Mouse (Mus musculus): ENCODE measurements around the gene Cep170b.

Gene Cep170b

DNA sequence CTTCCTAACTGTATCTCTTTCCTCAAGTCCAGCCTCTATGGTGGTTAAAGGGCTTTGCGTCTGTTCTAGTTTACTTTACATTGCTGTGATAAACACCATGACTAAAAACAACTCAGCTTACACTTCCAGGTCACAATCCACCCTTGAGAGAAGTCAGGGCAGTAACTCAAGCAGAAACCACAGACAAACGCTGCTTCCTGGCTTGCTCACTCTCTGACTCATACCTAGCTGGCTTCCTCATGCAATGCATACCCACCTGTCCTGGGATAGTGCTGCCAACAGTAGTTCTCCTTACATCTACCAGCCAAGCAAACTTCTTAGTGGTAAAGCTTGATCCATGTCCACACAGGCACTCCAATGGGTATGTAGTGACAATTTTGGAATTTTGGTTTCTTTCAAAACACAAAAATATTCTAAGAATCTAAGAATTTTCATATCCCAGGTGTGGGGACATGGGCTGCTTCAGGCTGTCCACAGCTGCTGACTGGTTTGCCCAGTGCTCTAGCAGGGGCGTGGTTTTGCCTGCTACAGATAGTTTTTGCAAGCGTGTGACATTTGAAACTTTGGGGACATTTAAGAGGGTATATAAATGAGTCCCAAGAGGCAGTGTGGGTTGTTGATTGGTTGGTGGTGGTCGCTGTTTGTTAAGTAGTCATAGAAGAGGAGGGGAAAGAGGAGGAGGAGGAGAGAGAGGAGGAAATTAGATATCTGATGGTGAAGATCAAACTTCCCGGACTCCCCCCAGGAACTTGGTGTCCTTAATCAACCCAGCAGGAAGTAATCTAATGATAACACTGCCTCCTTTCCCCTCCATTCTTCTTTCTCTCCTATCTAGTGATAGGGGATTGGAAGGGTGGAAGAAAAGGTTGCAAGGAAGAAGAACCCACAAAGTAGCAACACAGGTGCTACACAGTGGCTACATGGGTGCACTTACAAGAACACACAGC lies 17.6 kb upstream of the Cep170b start:
- DNase-seq (ENCODE audit: low spot score) = no peak

- peak; percentile 88 for DNase-seq (ENCODE audit: low spot score)
Measured at GRCm38 (mm10) chr12:112706704-112707572, 13.3 kb upstream of the Cep170b start.

- DNase-seq (ENCODE audit: low spot score) = no peak
Measured at GRCm38 (mm10) chr12:112707573-112707869, 12.7 kb upstream of the Cep170b start.

- DNase-seq (ENCODE audit: low spot score) = peak; percentile 65
Measured at GRCm38 (mm10) chr12:112713984-112714383, 6.3 kb upstream of the Cep170b start.

DNA sequence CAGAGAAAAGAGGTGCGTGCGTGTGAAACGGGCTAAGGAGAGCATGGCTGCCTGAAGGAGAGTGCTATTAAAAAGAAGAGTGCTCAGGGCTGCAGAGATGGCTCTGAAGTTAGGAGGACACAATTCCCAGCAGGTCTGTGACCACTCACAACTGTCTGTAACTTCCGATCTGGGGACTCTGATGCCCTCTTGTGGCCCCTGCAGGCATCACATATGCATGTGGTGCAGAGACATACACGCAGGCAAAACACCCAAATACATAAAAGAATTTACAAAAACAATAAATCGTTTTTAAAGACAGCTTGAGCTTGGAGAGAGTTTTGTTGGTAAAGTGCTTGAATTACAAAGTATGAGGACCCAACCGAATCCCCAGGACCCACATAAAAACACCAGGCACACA lies 3.1 kb upstream of the Cep170b start:
- peak; percentile 53 for DNase-seq (ENCODE audit: low spot score)

GRCm38 (mm10) chr12:112718995-112719394 lies 1.3 kb upstream of the Cep170b start:
- no peak for DNase-seq (ENCODE audit: low spot score)

- no peak for DNase-seq (ENCODE audit: low spot score)
Measured at GRCm38 (mm10) chr12:112720890-112721423, 702 bp downstream of the Cep170b start.

DNA sequence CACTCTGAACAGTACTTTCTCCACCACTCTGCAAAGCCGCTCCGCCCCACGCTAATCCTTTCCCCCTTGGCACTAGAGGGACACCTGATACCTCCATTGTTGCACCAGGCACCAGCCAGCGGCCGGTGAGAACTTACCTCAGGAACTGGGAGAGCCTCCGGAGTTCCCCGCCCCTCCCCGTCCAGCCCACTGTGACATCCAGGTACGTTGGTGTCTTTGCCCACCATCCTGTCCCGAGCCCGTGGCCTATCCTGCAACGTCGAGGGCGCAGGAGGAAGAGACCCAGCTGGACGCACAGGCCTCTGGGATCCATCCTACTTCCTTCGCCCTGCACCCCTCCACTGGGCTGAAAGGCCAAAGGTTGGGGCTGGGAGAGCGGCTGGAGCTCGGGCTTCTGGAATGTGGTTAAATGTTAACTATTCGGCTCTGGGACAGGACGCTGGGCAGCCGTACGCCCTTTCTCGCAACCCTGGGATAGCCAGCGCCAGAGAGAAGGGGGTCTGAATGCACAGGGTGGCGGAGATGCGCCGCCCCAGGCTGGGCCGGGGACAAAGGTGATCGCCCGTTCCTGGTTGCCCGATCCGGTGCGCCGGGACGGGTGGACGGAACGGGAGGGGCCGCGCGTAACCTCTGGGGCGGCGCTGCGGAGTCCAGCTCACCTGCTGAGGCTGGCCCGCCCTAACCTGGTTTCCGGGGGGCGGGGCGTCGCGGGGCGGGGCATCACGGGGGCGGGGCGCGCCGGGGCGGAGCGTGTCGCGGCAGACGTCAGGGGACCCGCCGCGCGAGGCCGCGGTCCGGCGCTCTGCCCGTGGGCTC lies 1.4 kb downstream of the Cep170b start:
- peak; percentile 87 for DNase-seq (ENCODE audit: low spot score)

DNA sequence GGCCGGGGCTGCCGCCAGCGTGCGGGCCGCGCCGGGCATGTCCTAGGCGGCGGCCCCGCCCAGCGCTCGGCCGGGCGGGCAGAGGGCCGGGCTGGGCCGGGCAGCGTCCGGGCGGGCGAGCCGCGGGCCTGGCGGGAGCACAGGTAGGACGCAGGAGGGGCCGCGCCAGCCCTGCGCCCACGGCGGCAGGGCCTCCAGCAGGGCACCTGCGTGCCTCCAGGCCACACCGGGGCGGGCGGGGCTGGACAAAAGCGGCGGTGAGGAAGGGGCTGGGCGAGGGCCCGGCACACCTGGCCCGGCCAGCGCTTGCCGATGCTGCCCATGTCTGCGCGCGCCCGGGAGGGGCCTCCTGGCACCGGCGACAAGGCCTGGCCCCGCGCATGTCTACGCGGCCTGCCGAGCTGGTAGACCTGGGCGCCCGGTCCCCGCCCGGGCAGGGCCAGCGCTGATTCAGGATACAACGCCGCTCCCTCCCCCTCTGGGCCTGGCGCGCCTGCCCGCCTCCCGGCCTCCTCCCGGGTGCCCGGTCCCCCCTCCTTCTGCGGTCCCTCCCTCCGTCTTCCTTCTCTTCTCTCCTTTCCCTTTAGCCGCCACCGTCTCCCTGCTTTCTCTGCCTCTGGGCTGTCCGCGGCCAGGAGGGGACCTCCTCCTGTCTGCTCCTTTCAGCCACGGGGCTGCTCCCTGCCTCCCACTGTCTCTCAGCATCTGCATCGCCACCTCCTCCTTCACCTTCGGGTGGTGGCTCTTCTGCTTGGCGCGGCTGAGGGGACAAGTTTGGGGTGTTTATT lies 2.2 kb downstream of the Cep170b start:
- peak; percentile 68 for DNase-seq (ENCODE audit: low spot score)

- DNase-seq (ENCODE audit: low spot score) = no peak
Measured at GRCm38 (mm10) chr12:112723028-112723330, 2.7 kb downstream of the Cep170b start.

DNA sequence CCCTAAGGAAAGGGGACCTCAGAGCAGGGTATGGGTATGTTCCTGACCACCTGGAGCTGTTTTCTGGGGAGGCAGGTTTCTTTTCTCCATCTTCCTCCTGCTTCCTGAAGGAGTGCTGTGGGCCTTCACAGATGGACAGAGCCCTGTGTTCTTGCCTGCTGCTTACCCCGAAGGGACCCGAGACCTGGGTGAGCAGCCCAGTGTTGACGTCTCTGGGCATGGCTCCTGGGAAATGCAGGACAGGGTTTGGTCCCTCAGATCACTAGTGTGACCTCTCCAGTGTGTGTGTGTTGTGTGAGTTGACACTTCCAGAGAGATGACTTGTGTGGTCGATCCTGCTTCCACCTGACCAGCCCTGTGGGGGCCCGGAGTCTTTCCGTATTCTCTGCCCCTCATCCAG lies 3.2 kb downstream of the Cep170b start:
- DNase-seq (ENCODE audit: low spot score) = no peak

- DNase-seq (ENCODE audit: low spot score) = peak; percentile 67
Measured at GRCm38 (mm10) chr12:112724077-112724805, 4.0 kb downstream of the Cep170b start.

GRCm38 (mm10) chr12:112727801-112728200 lies 7.5 kb downstream of the Cep170b start:
- DNase-seq (ENCODE audit: low spot score) = no peak

DNA sequence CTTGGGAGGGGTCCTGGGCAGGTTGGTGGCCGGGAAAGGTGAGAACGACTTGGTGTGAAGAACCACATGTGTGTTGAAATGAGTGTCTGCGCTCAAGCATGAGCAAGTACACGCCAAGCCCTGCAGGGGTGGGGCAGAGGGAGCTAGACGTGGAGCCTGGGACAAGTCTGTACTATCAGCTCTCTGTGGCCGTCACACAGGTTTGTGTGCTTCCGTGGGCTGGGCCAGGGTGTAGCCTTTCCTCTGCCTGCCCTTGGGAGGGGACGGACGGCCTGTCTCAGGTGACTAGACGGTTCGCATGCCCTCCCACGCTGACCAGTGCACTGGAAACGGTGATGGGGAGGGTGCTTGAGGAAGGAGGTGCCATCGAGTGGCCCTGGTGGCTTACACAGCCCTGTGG lies 10.6 kb downstream of the Cep170b start:
- no peak for DNase-seq (ENCODE audit: low spot score)

DNA sequence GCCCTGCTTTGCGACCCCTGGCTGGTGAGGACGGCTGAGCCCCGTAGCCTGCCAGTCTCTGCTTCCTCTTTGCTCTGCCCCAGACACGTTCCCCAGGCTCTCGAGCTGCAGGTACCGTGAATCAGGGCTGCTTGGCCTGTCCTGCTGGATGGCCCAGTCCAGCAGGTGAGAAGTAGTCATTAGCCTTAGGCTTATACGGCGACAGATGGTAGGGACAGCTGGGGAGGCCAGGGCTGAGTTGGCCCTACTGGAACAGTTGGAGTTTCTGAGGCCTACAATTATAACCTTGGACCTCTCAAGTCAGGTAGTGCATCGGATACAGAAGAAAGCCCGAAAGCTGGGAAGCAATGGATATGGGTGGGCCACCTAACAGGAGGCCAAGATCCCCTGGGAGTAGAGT lies 12.3 kb downstream of the Cep170b start:
- no peak for DNase-seq (ENCODE audit: low spot score)

- DNase-seq (ENCODE audit: low spot score) = no peak
Measured at GRCm38 (mm10) chr12:112734108-112734820, 14.0 kb downstream of the Cep170b start.

DNA sequence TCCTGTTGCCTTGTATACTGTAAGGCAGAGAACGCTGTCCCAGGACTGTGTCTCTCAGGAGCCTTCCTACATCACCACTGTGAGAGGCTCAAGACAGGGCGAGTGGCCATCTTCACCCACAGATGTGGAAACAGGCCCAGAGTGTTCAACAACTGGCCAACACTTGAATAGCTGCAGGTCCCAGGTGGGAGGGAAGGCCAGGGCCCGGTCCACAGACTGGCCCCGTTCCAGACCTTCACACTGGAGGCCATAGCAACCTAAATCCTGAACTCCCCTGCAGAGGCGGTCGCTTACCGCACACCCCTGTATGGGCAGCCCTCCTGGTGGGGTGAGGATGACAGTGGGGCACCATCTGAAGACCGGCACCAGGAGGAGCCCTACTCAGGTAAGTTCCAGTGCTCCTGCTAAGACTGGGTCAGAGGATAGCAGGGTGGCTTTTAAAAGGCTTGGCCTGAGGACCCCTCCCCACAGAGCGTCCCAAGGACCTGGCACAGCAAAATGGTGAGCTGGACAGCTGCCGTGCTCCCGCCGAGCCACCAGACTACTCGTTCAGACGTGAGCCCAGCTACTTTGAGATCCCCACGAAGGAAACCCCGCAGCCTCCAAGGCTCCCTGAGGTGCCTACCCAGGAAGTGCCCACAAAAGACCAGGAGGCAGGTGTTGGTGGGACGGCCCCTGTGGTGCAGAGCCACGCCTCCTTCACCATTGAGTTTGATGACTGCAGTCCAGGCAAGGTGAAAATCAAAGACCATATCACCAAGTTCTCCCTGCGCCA lies 14.8 kb downstream of the Cep170b start:
- no peak for DNase-seq (ENCODE audit: low spot score)

GRCm38 (mm10) chr12:112735896-112736635 lies 15.8 kb downstream of the Cep170b start:
- DNase-seq (ENCODE audit: low spot score) = no peak

- DNase-seq (ENCODE audit: low spot score) = no peak
Measured at GRCm38 (mm10) chr12:112736636-112736925, 16.3 kb downstream of the Cep170b start.

Data from lung, postnatal 25 days (tissue).